Mouse (Mus musculus) neural tube, embryonic 11.5 days (tissue): ENCODE data around the gene Hgfac. TPM values are rescaled to one million over a fixed set of nuclear protein-coding genes. Genes with fewer than 3 reads are reported as not detected.
A peak's percentile ranks its signal among the peaks of the same experiment; 100 is the strongest.

Source experiments
- ATAC-seq: fragments of 200-750 bp; cut with Nextera tagmentation; 2 replicates; pipeline ENCODE4 v1.8.0; 2017; ENCODE audit warnings: moderate number of reproducible peaks, mild to moderate bottlenecking, moderate TSS enrichment, moderate library complexity; ENCODE audit not compliant: insufficient read depth, low FRiP score, low TSS enrichment
- DNase-seq: peaks from one replicate; pipeline ENCODE4 v3.0.0-alpha.2; 2015; ENCODE audit warnings: low spot score
- H3K27ac ChIP-seq: fragments of 300-500 bp; sonication (generic); 2 replicates; pipeline ENCODE4 v1.5.1; 2014; ENCODE audit warnings: low read depth, mild to moderate bottlenecking, low read length
- H3K27me3 ChIP-seq: fragments of 300-500 bp; sonication (generic); 2 replicates; pipeline ENCODE4 v1.6.1; 2014; ENCODE audit warnings: mild to moderate bottlenecking, low read length, mixed read lengths; ENCODE audit not compliant: control insufficient read depth, insufficient read depth
- H3K36me3 ChIP-seq: fragments of 300-500 bp; sonication (generic); 2 replicates; pipeline ENCODE4 v1.6.1; 2014; ENCODE audit warnings: mild to moderate bottlenecking, low read length, moderate library complexity, mixed read lengths; ENCODE audit not compliant: control insufficient read depth, insufficient read depth
- H3K4me1 ChIP-seq: fragments of 300-500 bp; sonication (generic); 2 replicates; pipeline ENCODE4 v1.6.1; 2014; ENCODE audit warnings: low read length, mixed read lengths; ENCODE audit not compliant: control insufficient read depth, insufficient read depth
- H3K4me2 ChIP-seq: fragments of 300-500 bp; sonication (generic); 2 replicates; pipeline ENCODE4 v1.6.1; 2014; ENCODE audit warnings: low read depth, mild to moderate bottlenecking, moderate library complexity
- H3K4me3 ChIP-seq: fragments of 300-500 bp; sonication (generic); 2 replicates; pipeline ENCODE4 v1.5.1; 2014; ENCODE audit warnings: low read depth, low read length
- H3K9ac ChIP-seq: fragments of 300-500 bp; sonication (generic); 2 replicates; pipeline ENCODE4 v1.6.1; 2014; ENCODE audit warnings: mild to moderate bottlenecking, low read length
- H3K9me3 ChIP-seq: fragments of 300-500 bp; sonication (generic); 2 replicates; pipeline ENCODE4 v1.6.1; 2016; ENCODE audit warnings: low read length; ENCODE audit not compliant: control insufficient read depth
- WGBS: fragments of 180-500 bp; shearing (Covaris S2); extraction: QIAGEN DNeasy Blood & Tissue Kit; methylation state at CpG from one replicate; pipeline ENCODE4 v1.1.7; 2014; 5-methylcytosine and 5-hydroxymethylcytosine counted together
- polyA plus RNA-seq: library from polyadenylated mRNA; unstranded; fragments of >200 nt; fragmentation: Nextera tagmentation; extraction: Ambion mirVana; gene quantifications from 2 replicates; pipeline ENCODE4 v1.2.1, GENCODE M21; 2014

Gene Hgfac
- polyA plus RNA-seq, 1 experiment from 2014 or later, result 0.25 TPM

DNA sequence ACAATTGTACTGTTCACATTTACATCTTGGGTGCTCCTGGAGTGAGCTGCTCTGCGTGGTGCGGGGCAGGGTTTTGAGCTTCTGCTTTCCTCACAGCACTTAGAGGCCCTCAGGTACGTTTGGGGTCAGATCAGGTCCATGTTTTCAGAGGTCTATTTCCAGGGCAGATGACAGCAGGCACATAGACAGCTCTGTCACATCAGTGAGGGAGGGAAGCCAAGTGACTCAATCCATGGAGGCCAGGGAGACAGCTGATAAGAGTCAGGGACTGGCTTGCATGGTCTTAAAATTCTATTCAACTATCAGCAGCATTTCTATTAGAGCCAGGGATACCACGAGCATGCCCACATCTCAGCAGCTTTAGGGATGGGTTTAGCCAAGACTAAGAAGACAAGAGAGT, 32.1 kb upstream of the Hgfac start:
- H3K36me3 ChIP-seq, result no peaks in the 10 kb centered on the region
- ATAC-seq, result no peak
- 95% methylated on average over 4 of the region's 4 CpGs for WGBS

DNA sequence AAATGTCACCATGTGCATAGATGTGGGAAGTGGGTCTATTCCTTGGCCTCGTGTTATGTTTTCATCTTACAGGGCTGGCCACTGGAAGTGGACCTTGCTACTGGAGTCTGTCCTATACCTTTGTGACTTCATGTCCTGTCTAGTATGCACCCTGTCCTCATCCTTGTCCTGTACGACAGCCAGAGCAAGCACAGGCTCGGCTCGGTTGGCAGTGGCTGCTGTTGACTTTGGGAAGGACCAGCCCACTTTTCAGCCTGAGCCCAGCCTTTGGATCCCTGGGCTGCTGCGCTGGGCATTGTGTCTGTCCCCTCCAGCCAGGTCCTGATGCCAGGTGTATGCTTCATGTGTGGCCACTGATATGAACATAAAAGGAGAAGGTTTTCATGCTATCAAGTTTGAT, 30.7 kb upstream of the Hgfac start:
- H3K36me3 ChIP-seq, result no peaks in the 10 kb centered on the region
- WGBS, result 80% methylated on average over 5 of the region's 5 CpGs

More for the DNA sequence above, 32.1 kb upstream of the Hgfac start:
- H3K4me3 ChIP-seq, result no peak overlapping the region
- H3K9ac ChIP-seq, result no peak overlapping the region
- no peak overlapping the region for H3K4me2 ChIP-seq
- no peak for DNase-seq
- H3K27ac ChIP-seq, result no peak overlapping the region
- peaks cover 1% of the 10 kb centered on the region; the same call in 1 of the 2 replicates for H3K4me1 ChIP-seq
- no peaks in the 10 kb centered on the region for H3K9me3 ChIP-seq
- H3K27me3 ChIP-seq, result no peaks in the 10 kb centered on the region

DNA sequence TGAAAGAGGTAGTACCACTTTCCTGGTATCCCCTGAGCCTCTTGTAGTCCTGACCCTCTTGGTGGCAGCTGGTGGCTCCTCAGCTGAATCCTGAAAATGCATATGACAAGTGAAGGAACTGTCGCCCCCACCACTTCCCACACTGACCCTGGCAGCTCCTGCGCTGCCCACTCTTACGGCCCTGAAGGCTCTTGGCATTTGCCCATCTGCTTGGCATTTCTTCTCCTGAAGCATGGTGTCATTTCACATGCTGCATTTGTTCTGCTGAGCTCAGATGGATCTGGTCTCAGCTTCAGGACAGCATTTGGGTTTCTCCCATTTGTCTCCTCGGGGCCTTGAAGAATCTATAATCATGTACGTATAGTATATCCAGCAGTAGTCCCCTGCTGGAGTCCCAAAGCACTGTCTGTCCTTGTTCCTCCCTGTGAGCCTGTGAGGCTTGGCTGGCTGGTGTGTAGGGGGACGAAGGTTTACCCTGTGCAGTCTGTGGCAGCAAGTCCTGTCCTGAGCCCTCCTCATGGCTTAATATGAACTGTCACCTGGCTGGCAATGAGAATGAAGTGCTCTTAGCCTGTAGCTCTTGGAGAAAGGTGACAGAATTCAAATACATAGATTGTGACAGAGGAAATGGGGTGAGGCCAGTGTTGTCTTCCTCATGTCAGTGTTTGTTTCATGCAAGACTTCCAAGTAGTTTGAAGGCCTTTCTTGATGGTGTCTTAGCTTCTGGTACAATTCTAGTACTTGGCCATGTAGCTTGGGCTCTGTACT, 30.0 kb upstream of the Hgfac start:
- Histone ChIP-seq H3K4me1 (peaks cover 5% of the 10 kb centered on the region; the same call in 1 of the 2 replicates), H3K27ac (no peak overlapping the region), H3K27me3 (no peaks in the 10 kb centered on the region), H3K4me2 (no peak overlapping the region), H3K9me3 (no peaks in the 10 kb centered on the region), H3K36me3 (no peaks in the 10 kb centered on the region), H3K9ac (no peak overlapping the region), H3K4me3 (no peak overlapping the region)
- WGBS, result 94% methylated on average over 6 of the region's 6 CpGs
- no peak for DNase-seq
- no peak for ATAC-seq

More for the DNA sequence above, 30.7 kb upstream of the Hgfac start:
- no peaks in the 10 kb centered on the region for H3K27me3 ChIP-seq
- DNase-seq (no peak), ATAC-seq (no peak)
- H3K9me3 ChIP-seq, result no peaks in the 10 kb centered on the region
- H3K4me3 ChIP-seq, result no peak overlapping the region
- no peak overlapping the region for H3K27ac ChIP-seq
- H3K9ac ChIP-seq, result no peak overlapping the region
- peaks cover 5% of the 10 kb centered on the region; the same call in 1 of the 2 replicates for H3K4me1 ChIP-seq
- no peak overlapping the region for H3K4me2 ChIP-seq

DNA sequence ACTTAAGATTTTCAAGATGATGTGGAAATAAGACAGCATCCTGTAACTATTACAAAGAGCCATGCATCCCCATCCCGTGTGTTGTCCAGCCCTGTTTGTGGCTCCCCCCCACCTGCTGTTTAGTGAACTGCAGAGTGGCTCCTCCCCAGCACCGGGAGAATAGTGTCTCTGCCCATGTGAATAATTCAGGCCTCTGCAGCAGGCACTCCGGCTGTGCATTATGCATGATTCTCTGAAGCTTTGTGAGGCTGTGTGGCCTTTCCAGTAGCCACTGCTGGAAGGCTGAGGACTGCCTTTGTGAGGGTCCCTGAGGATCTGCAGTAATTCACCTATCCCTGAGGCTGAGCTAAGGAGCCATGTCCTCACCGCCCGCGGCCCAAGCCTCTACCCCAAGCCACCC, 27.3 kb upstream of the Hgfac start:
- Histone ChIP-seq H3K9me3 (no peaks in the 10 kb centered on the region), H3K4me1 (peaks cover 5% of the 10 kb centered on the region; the same call in 1 of the 2 replicates), H3K4me2 (no peak overlapping the region), H3K27ac (peak overlapping the region; percentile 45; the same call in 1 of the 2 replicates), H3K9ac (no peak overlapping the region), H3K36me3 (no peaks in the 10 kb centered on the region), H3K4me3 (no peak overlapping the region), H3K27me3 (no peaks in the 10 kb centered on the region)
- 47% methylated on average over 6 of the region's 6 CpGs for WGBS
- ATAC-seq (peak; percentile 80), DNase-seq (peak; percentile 59)

DNA sequence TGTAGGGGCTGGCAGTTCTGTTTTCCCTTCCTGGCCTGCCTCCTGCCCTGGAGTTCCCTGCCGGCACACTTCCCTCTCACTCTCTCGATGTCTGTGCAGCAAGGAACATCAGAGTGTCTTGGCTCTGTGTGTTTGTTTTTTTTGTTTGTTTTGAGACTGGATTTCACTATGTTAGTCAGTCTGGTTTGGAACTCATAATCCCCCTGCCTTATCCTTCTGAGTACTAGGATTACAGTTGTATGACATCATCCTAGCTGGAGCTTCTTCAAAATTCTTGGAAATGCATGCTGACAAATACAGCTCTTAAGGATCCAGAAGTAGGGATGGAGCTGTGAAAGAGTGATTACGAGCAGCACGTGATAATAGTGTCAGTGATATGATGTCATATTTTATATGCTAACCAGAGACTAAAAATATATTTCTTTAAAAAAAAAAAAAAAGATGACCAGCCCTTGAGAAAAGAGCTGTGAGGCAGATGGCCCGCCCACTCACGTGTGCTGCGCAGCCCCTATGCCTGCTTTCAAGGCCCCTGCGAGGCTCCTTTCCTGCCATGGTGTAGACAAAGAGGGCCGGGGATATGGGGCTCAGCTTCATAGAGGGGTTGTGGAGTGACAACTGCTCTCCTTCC, 21.5 kb upstream of the Hgfac start:
- no peak overlapping the region for H3K9ac ChIP-seq
- no peaks in the 10 kb centered on the region for H3K4me1 ChIP-seq
- no peaks in the 10 kb centered on the region for H3K27me3 ChIP-seq
- ATAC-seq, result no peak
- peaks cover 13% of the 10 kb centered on the region for H3K36me3 ChIP-seq
- 88% methylated on average over 9 of the region's 9 CpGs for WGBS
- no peak overlapping the region for H3K27ac ChIP-seq
- H3K4me3 ChIP-seq, result no peak overlapping the region
- no peak overlapping the region for H3K4me2 ChIP-seq
- H3K9me3 ChIP-seq, result no peaks in the 10 kb centered on the region
- no peak for DNase-seq

DNA sequence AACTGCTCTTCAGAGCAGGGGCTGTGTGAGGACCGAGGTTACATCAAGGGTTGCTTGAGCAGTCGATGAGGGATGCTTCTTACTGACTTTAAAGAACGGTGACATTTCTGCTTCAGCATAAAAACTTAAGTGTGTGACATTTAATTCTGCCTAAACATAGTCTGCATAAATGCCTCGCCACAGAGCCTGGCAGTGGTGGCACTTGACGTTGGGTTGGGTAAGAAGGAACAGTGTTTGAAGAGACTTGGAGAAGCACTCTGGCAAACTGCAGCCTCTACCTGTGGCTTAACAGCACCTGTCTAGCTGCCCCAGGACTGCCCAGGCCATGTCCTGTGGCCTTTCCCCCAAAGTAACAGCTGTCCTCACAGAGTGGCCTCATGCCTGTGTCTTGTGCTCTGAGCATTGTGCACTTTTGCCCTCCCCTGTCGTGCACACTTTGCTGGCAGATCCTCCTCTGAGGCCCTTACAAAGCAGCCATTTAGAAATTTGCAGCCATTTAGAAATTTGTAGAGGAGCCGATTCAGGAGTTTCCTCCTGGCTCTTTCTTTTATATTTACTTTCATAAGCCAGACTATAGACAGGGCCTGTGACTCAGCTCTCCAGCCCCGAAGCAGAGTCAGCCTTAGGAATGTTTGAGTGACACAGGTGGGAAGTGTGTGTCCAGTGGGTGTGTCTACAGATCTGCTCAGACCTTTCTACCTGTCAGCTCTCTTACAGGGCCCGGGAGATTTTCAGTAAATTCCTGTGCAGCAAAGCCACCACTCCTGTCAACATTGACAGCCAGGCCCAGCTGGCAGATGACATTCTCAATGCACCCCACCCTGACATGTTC, 20.7 kb upstream of the Hgfac start:
- Histone ChIP-seq H3K36me3 (peaks cover 13% of the 10 kb centered on the region), H3K4me2 (no peak overlapping the region), H3K9me3 (no peaks in the 10 kb centered on the region), H3K27ac (no peak overlapping the region), H3K4me1 (no peaks in the 10 kb centered on the region), H3K9ac (0 out of 2 replicates have a peak overlapping the region, but pooled peaks have one; percentile 15), H3K4me3 (no peak overlapping the region), H3K27me3 (no peaks in the 10 kb centered on the region)
- DNase-seq (no peak), ATAC-seq (no peak)
- WGBS, result 90% methylated on average over 9 of the region's 9 CpGs

DNA sequence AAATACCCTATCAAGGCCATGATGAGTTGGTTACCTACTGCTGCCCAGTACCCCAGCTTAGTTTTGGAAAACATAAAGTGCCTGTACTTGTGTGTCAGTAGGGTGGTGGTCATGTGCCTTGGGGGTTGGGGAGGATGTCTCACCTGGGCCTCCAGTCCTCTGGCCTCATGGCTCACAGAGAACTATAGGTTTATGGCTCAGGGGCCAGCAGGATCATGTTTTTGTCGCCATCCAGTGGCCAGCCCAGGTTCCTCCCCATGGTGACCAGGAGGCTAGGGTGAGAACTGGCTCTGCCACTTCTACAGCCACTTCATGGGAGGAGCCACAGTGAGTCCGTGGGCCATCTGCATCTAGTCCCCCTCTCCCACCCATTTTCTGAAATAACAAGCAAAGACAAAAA, 16.3 kb upstream of the Hgfac start:
- Histone ChIP-seq H3K27ac (no peak overlapping the region), H3K27me3 (no peaks in the 10 kb centered on the region), H3K4me1 (no peaks in the 10 kb centered on the region), H3K4me3 (no peak overlapping the region), H3K9ac (no peak overlapping the region), H3K4me2 (no peak overlapping the region), H3K36me3 (peaks cover 20% of the 10 kb centered on the region), H3K9me3 (no peaks in the 10 kb centered on the region)
- ATAC-seq (peak; percentile 63; the same call in 1 of the 2 replicates), DNase-seq (peak; percentile 62)
- WGBS, result 22% methylated on average over 2 of the region's 2 CpGs

DNA sequence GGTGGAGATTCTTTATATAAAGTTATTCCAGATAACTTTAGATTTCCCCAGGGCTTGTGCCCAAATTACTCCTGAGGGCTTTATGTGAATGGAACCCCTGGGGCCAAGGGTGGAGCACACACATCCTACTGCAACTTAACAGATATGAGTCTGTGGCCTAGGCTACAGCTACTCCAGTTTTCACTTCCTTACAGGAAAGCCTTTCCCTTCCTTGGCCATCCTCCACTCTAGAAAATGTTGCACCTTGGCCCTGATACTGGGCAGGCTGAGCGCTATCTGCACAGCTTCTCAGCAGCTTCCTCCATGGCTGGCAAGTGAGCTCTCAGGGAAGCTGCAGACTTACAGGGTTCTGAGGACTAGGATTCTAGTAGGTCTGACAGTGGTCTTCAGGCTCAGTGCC, 12.0 kb upstream of the Hgfac start:
- no peak for ATAC-seq
- Histone ChIP-seq H3K9ac (no peak overlapping the region), H3K4me2 (no peak overlapping the region), H3K4me1 (no peaks in the 10 kb centered on the region), H3K27ac (no peak overlapping the region), H3K27me3 (no peaks in the 10 kb centered on the region), H3K36me3 (peaks cover 14% of the 10 kb centered on the region), H3K4me3 (no peak overlapping the region), H3K9me3 (no peaks in the 10 kb centered on the region)
- 96% methylated on average over 1 of the region's 1 CpGs for WGBS
- no peak for DNase-seq
